Mouse (Mus musculus) adipocyte (in vitro differentiated cells): Measurements from ENCODE around the gene Ago4.
A peak's percentile ranks its signal among the peaks of the same experiment; 100 is the strongest.

Experiments
- DNase-seq: peaks from one replicate; pipeline ENCODE4 v3.0.0-alpha.2; 2016; ENCODE audit warnings: low spot score

The Ago4 gene

DNA sequence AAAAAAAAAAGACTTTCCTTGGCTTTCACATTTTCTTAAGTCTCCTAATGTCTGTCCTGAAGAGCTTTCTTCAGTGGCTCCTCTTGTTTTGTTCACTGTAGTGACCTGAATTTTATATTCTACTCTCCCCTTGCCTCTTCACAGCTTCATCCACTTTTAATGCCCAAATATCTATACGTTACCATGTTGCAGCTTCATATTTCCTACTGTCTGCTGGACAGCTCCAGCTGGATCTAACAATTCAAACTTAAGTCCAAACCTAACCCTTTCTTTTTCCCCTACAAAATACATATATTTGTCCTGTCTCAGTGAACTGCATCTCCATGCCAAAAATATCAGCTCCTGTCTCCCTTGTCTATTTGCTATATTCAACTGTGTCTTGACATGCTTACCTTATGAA, 63.9 kb downstream of the Ago4 start:
- no peak for DNase-seq

DNA sequence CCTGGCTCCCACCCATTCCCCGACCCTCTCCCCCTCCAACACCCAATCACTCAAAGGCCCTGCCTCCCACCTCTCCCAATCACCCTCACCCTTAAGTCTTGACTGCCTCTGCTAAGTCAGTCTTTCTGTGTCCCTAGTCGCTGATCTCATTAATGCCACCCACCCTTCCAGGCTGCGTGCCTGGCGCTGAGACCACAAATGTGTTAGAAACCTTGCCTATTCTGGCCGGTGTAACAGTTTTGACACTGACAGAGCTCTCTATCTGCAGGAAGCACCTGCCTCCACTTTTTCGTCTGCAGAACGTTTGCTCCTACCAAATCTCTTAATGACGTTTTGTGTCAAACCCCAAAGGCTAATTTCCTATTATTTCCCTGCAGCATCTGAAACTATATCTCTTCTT, 64.3 kb downstream of the Ago4 start:
- no peak for DNase-seq

DNA sequence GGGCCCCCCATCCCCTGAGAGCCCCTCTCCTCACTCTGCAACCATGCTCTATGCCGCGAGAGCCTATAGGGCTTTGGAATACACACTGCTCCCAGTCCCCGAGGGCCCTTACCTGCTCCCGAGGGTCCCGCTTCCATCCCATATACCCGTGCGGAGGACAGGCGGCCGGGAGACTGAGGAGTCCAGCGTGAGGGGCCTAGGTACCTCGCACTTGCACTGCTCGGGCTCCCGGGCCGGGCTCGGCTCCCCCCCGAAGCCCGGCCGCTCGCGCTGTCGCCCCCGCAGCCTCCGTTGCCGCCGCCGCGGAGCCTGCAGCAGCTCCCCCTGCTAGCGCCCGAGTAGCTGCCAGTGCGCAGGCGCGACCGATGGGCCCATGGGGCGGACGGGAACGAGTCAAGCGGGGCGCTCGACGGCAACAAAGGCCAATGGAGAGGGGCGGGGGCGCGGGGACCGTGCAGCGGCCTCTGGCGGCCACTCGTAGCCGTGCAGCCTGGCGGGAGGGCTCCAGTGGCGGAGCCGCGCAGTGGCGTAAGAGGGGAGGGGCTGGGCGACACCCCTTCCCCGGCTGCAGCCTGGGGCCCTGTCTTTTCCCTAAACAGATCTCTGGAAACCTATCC, 64.9 kb downstream of the Ago4 start, which contains the start of gene Ago1:
Ago1 (minus strand) TSS at position 299 of the 617 bp plus-strand sequence.
- DNase-seq = peak; percentile 89

DNA sequence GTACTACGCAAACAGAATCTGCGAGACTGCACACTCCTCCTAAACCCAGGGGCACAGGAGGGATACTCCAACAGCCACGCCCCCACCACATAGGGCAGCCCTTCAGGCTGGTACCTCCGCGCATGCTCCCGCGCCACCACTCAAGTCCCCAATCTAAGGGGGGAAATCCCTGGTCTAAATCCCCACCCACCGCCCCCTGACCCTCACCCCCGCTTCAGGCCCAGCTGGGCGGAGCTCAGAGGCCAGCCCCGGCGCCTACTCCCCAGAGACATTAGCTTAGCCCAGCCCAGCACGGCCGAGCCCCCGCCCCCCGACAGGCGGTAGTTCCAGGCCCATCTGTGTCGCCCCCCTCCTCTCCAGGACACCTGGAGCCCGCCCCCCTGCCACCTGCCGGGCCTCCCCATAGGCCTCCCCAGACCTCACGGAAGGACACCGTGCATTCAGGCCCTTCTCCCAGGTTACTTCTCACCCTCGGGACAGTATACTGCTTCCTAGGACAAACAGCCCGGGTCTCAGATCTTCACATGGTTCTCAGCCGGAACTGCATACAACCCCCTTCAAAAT, 65.5 kb downstream of the Ago4 start:
- peak; percentile 21 for DNase-seq

DNA sequence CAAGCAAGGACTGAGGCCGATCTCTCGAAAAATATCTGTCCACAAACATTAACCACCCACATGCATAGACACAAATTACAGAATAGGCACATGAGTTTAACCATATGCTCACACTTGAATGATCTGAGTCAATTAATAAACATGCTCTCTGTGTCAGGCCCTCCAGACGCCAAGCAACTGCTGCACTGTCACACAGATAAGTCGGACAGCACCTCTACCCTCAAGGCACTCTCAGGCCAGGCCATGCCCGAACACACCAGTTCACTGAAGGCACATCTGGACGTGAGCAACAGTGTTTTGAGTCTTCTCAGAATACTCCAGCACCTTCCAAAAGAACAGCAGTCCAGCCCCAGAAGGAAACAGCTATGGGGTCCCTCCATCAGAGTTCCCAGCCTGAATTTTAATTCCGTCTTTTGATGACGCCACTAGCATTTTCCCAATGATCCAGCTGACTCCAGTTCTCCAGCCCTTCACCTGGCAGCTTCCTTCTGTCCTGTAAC, 67.0 kb downstream of the Ago4 start:
- DNase-seq = no peak

DNA sequence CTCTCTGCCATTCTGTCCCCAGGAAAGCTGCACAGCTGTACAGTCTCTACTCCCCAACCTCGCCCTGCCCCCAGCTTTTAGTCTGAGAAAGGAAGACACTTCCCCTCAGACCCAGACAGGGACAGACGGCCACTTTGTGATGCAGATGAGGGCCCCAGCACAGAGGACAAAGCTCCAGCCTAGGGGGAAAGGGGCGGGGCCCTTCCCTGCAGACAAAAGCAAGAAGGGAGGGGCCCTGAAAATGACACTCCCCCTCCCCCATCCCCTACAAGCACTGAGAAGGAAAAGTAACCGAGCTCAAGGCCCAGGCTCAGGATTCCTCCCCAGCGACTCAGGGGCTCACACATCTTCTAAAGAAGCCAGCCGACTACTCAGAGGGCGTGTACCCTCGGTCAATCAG, 67.4 kb downstream of the Ago4 start:
- DNase-seq = no peak

DNA sequence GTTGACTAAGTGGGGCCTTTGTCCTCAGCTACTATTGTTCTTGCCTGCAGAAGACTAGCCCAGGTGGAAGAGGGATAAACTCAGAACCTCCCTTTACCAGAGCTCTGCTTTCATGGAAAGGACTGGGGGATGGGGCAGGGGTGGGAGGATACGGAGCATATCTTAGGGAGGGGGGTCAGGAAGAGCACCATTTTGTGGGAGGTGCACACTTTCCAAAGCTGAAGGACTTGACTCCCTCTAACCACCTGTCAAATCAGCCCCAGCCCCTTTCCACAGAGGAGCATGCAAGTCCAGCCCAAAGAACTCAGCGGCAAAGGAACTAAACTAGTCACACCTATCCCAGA, 68.4 kb downstream of the Ago4 start:
- DNase-seq = no peak

DNA sequence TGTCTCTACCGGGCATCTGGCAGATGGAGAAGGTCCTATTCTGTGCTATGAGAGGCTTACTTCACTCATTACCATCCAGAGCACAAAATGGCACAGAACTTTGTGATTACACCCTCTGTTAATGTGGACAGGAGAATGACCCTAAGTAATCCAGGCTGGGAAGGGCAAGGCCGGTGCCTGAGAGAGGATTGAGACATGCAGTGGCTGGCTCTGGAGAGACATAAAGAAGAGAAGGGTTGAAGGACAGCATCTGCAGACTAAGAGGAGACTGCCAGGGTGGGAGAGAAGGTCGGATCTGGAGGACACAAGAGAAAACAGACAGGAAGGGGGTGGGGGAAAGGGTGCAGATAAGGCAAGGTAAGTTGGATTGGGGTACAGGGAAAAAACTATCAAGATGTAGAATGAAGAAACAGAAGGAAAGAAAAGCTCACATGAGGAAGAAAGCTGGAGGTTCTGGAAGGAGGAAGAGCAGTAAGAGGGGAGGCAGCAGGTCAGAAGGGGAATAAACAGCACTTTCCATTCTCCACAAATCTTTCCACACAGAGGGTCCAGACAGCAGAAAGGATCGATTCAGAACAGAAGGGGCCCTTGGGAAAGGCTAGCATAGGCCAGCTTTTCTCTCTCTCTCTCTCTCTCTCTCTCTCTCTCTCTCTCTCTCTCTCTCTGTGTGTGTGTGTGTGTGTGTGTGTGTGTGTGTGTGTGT, 68.9 kb downstream of the Ago4 start:
- no peak for DNase-seq

DNA sequence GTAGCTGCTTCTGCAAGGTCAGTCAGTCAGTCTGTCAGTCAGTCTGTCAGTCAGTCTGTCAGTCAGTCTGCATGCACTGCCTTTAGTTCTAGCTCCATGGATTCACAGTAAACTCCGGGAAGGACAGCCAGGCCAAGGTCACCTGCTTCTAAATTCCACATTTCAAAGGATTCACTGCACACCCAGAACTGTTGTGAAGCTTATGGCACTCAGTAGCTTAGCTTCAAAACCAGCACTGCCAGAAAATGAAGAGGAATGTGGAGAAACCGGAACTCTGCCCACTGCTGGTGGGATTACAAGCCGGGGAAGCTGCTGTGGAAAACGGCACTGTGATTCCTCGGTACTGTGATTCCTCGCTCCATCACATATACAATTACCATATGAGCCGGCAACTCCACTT, 77.8 kb downstream of the Ago4 start:
- no peak for DNase-seq

DNA sequence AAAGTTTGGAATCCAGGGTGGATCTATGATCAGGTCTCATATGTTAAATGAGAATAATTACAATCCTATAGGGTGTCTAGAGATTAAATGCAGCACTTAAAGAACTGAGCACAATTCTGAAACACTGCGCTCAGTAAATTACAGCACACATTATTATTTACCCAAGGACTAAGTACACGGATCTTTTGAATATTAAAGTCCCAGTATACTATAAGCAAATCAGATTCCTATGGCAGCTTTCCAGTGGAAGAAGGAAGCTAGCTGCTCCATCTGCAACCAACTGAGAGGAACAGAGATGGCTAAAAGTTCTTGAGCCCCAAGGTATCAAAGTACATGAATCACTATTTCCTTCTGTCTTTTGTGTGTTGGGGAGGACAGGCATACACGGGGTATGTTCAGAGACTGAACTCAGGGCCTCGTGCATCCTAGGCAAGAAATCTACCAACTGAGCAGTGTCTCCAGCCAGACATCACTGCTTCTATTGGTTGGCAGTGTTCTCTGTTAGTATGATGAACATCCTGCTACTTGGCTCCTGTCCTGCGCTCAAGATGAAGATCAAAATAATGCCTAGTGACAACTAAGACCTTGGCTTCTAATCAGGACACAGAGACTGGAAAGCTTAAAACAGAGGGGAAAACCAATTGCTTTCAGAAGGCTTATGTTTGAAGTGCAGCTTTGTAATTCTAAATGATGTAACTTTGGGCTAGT, 78.6 kb downstream of the Ago4 start:
- DNase-seq = no peak

DNA sequence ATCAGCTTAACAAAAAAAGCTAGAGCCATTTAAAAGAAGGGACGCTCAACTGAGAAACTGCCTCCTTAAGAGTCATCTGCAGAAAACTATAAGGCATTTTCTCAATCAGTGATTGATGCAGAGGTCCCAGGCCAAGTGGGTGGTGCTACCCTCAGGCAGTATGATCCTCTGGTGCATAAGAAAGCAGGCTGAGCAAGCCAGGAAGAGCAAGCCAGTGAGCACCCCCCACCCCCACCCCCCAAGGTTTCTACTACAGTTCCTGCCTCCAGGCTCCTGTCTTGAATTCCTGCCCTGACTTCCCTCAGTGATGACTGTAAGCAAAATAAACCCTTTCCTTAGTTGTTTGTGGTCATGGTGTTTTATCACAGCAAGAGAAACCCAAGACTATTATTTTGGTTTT, 83.0 kb downstream of the Ago4 start:
- DNase-seq = no peak

DNA sequence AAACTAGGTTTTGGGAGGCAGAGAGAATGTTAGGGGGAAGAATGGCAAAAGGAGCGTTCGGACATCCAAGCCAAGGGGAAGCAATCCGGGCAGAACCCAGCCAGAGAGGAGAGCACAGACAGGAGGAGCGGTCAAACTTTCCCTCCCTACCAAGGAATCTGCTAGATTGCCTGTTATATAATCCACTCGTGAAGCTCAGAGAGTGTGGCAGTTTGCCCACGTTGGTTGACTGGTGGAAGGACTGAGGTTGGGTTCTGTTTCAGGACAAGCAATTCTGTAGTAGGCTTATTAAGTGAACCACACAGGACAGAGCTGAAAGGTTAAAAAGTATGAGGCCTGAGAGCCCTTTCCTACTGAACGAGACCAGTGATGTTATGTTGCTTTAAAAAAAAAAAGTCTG, 86.1 kb downstream of the Ago4 start:
- no peak for DNase-seq

DNA sequence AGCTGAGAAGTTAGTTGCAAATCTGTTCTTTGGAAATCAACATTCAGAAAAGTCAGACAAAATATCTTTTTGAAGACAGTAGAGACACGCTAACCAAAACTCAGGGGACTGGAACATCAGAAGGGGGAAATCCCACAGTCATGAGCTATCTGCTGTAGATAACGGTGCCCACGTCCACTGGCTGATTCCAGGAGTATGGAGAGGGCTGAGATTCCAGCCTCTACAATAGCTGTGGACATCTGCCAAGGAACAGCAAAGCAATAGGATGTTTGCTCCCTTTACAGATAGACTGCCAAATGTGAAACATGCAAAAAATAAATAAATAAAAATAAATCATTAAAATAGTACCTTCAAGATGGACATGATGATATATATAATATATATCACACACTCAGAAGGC, 88.7 kb downstream of the Ago4 start:
- no peak for DNase-seq
